In genomic region chr9:119075685-119076084, GRCm38 (mm10) we compare ENCODE assay signal across 21 mouse cellular contexts. TPM values are rescaled to one million over a fixed set of nuclear protein-coding genes. Genes with fewer than 3 reads are reported as not detected.
DNase-seq lines count a peak whose midpoint lies in the region; ATAC-seq and TF ChIP-seq lines count a peak whose summit lies in the region.
"Had no signal": no experiment of that assay in that cellular context is flagged by ENCODE, and none has a peak within 500 bp of the region (broad histone marks: within the 10 kb centered on the region; RNA-seq: fewer than 3 reads in every experiment).

No protein-coding gene starts in this region.

- no peaks in the 10 kb centered on the region for H3K9me3 ChIP-seq in liver, embryonic 12.5 days (replicated peaks)
- H3K9me3 ChIP-seq in forebrain, postnatal 0 days (ENCODE audit: low read length) = no peaks in the 10 kb centered on the region
- H3K9me3 ChIP-seq: embryonic facial prominence, embryonic 10.5 days; hindbrain, embryonic 13.5 days; midbrain, embryonic 15.5 days had no signal

- no peak overlapping the region for H3K4me2 ChIP-seq in liver, embryonic 12.5 days
- H3K4me2 ChIP-seq in forebrain, postnatal 0 days (ENCODE audit: low read depth) = no peak overlapping the region
- H3K4me2 ChIP-seq: hindbrain, embryonic 13.5 days; midbrain, embryonic 15.5 days had no signal

- no peaks in the 10 kb centered on the region for H3K27me3 ChIP-seq in liver, embryonic 12.5 days (replicated peaks)
- H3K27me3 ChIP-seq in forebrain, postnatal 0 days (ENCODE audit: insufficient read depth, low read length) = no peaks in the 10 kb centered on the region
- H3K27me3 ChIP-seq: hindbrain, embryonic 13.5 days; midbrain, embryonic 15.5 days had no signal

- DNase-seq in liver = no peak
- peak; percentile 57 for DNase-seq in ES-CJ7 (ENCODE audit: low read depth, low spot score)
- DNase-seq in forebrain, postnatal 0 days = no peak
- DNase-seq in ovary, postnatal 36 days (ENCODE audit: low spot score) = no peak
- no peak for DNase-seq in kidney, postnatal 10 days
- DNase-seq: cerebellum, adult 11 months; cerebellum, postnatal 25 days; gastrocnemius, postnatal 10 days; kidney, adult 2 months; layer of hippocampus, postnatal 36 days; left cerebral cortex, postnatal 4 days; right cerebral cortex, postnatal 25 days; thymus, adult 2 months had no signal

- WGBS in liver, embryonic 12.5 days (ENCODE audit: insufficient replicate concordance) = 43% methylated on average over 16 of the region's 16 CpGs
- WGBS in macrophage (ENCODE audit: missing documents) = 79% methylated on average over 16 of the region's 16 CpGs
- WGBS in forebrain, postnatal 0 days = 72% methylated on average over 16 of the region's 16 CpGs

- H3K9ac ChIP-seq in liver, embryonic 12.5 days = no peak overlapping the region
- H3K9ac ChIP-seq in forebrain, postnatal 0 days = no peak overlapping the region
- H3K9ac ChIP-seq: hindbrain, embryonic 13.5 days; midbrain, embryonic 15.5 days had no signal

- no peak for TF ChIP-seq CTCF in forebrain, postnatal 0 days (IDR thresholded peaks at IDR 0.05; ENCODE audit: low read depth)

- H3K79me2 ChIP-seq in macrophage (ENCODE audit: inconsistent target) = no peaks in the 10 kb centered on the region

- no peaks in the 10 kb centered on the region for H3K36me3 ChIP-seq in liver, embryonic 12.5 days
- no peaks in the 10 kb centered on the region for H3K36me3 ChIP-seq in macrophage (ENCODE audit: inconsistent target)
- peaks cover 5% of the 10 kb centered on the region for H3K36me3 ChIP-seq in forebrain, postnatal 0 days (ENCODE audit: insufficient read depth)

- H3K4me3 ChIP-seq in liver, embryonic 12.5 days = no peak overlapping the region
- H3K4me3 ChIP-seq in macrophage (ENCODE audit: inconsistent target) = no peak overlapping the region
- H3K4me3 ChIP-seq in forebrain, postnatal 0 days (ENCODE audit: low read depth, low read length) = no peak overlapping the region
- H3K4me3 ChIP-seq: embryonic facial prominence, embryonic 10.5 days; erythroblast, embryonic 14.5 days; hindbrain, embryonic 13.5 days; midbrain, embryonic 15.5 days had no signal

- no peak overlapping the region for H3K27ac ChIP-seq in liver, embryonic 12.5 days
- peak overlapping the region; percentile 40; the same call in 1 of the 2 replicates for H3K27ac ChIP-seq in macrophage
- H3K27ac ChIP-seq in forebrain, postnatal 0 days (ENCODE audit: low read depth, low read length) = no peak overlapping the region
- H3K27ac ChIP-seq: embryonic facial prominence, embryonic 10.5 days; hindbrain, embryonic 13.5 days; midbrain, embryonic 15.5 days had no signal

- ATAC-seq in liver, embryonic 12.5 days = peak; percentile 13; the same call in 1 of the 2 replicates
- 0 out of 2 replicates have a peak, but pooled peaks have one; percentile 12 for ATAC-seq in common myeloid progenitor, adult 5-6 weeks (replicated peaks; ENCODE audit: low read depth, poor library complexity, severe bottlenecking)
- no peak for ATAC-seq in forebrain, postnatal 0 days
- ATAC-seq: forebrain, embryonic 16.5 days; midbrain, embryonic 15.5 days had no signal

- no peaks in the 10 kb centered on the region for H3K4me1 ChIP-seq in liver, embryonic 12.5 days
- no peaks in the 10 kb centered on the region for H3K4me1 ChIP-seq in forebrain, postnatal 0 days (ENCODE audit: insufficient read depth)
- H3K4me1 ChIP-seq: hindbrain, embryonic 13.5 days; midbrain, embryonic 15.5 days had no signal

RNA-seq across cellular contexts. Expression of gene Plcd1, which starts 17.6 kb away (rescaled TPM):
- 2.8 and 3.1 TPM in 2 replicates for polyA plus RNA-seq in liver, embryonic 12.5 days (2016; fragmentation: Nextera tagmentation; extraction: Ambion mirVana)
- total RNA-seq in common myeloid progenitor, adult 5-6 weeks (2017) = not detected in 2 replicates
- total RNA-seq in macrophage (2018; cell fraction: chromatin; rRNA removed) = 10 to 100 TPM in 1 of 26 experiments, 1 to 10 TPM in 23, under 1 TPM in 2; 0.61 to 17.1 (median 3.0) TPM
- total RNA-seq in macrophage (2018; cell fraction: cytosol; rRNA removed) = 1 to 10 TPM in 14 of 26 experiments, under 1 TPM in 12; 0.36 to 1.5 (median 1.1) TPM
- total RNA-seq in macrophage (2018; cell fraction: nucleus; rRNA removed) = 1 to 10 TPM in 24 of 26 experiments, under 1 TPM in 2; 0.75 to 7.5 (median 2.6) TPM
- 0.42 to 0.81 TPM (median 0.52 TPM) in 3 replicates for polyA plus RNA-seq in macrophage (2018)
- total RNA-seq in forebrain, postnatal 0 days (2014; rRNA removed) = 9.6 and 16.1 TPM in 2 replicates
- 8.2 and 11.3 TPM in 2 replicates for polyA plus RNA-seq in forebrain, postnatal 0 days (2015; fragmentation: Nextera tagmentation; extraction: Ambion mirVana)

RNA-seq across cellular contexts. Expression of gene Vill, which starts 23.1 kb away (rescaled TPM):
- 12.1 and 12.7 TPM in 2 replicates for polyA plus RNA-seq in liver, embryonic 12.5 days (2016; fragmentation: Nextera tagmentation; extraction: Ambion mirVana)
- total RNA-seq in common myeloid progenitor, adult 5-6 weeks (2017) = 33.9 and 36.3 TPM in 2 replicates
- 10 to 100 TPM in 19 of 26 experiments, 1 to 10 TPM in 7; 3.6 to 43.0 (median 19.5) TPM for total RNA-seq in macrophage (2018; cell fraction: chromatin; rRNA removed)
- 10 to 100 TPM in 21 of 26 experiments, 1 to 10 TPM in 5; 7.5 to 27.5 (median 18.7) TPM for total RNA-seq in macrophage (2018; cell fraction: cytosol; rRNA removed)
- 10 to 100 TPM in 23 of 26 experiments, 1 to 10 TPM in 3; 5.2 to 53.5 (median 21.5) TPM for total RNA-seq in macrophage (2018; cell fraction: nucleus; rRNA removed)
- polyA plus RNA-seq in macrophage (2018) = 16.0 to 25.2 TPM (median 19.3 TPM) in 3 replicates
- 3.3 and 6.5 TPM in 2 replicates for total RNA-seq in forebrain, postnatal 0 days (2014; rRNA removed)
- polyA plus RNA-seq in forebrain, postnatal 0 days (2015; fragmentation: Nextera tagmentation; extraction: Ambion mirVana) = 2.7 and 3.8 TPM in 2 replicates
- polyA plus RNA-seq: erythroblast, embryonic 14.5 days had no signal

RNA-seq across cellular contexts. Expression of gene Dlec1, which starts 26.6 kb away (rescaled TPM):
- 0.12 TPM in 2 replicates for polyA plus RNA-seq in liver, embryonic 12.5 days (2016; fragmentation: Nextera tagmentation; extraction: Ambion mirVana)
- not detected in 2 replicates for total RNA-seq in common myeloid progenitor, adult 5-6 weeks (2017)
- total RNA-seq in macrophage (2018; cell fraction: chromatin; rRNA removed) = 1 to 10 TPM in 15 of 26 experiments, under 1 TPM in 8, not detected in 3; 0.16 to 3.7 (median 1.3) TPM
- under 1 TPM in 23 of 26 experiments, not detected in 3; 0.05 to 0.68 (median 0.11) TPM for total RNA-seq in macrophage (2018; cell fraction: cytosol; rRNA removed)
- total RNA-seq in macrophage (2018; cell fraction: nucleus; rRNA removed) = 1 to 10 TPM in 7 of 26 experiments, under 1 TPM in 16, not detected in 3; 0.23 to 2.1 (median 0.67) TPM
- polyA plus RNA-seq in macrophage (2018) = 0.06 to 0.12 TPM (median 0.10 TPM) in 3 replicates
- total RNA-seq in forebrain, postnatal 0 days (2014; rRNA removed) = 0.85 and 2.0 TPM in 2 replicates
- polyA plus RNA-seq in forebrain, postnatal 0 days (2015; fragmentation: Nextera tagmentation; extraction: Ambion mirVana) = 0.40 and 0.42 TPM in 2 replicates
- polyA plus RNA-seq: erythroblast, embryonic 14.5 days had no signal
